Mouse (Mus musculus) gastrocnemius, adult 2 months (tissue): Measurements from ENCODE around the gene Rnf2. TPM values are rescaled to one million over a fixed set of nuclear protein-coding genes. Genes with fewer than 3 reads are reported as not detected.

Source experiments
- DNase-seq: peaks from one replicate; pipeline ENCODE4 v3.0.0; 2022
- H3K27ac ChIP-seq: fragments of 200-600 bp; 2 replicates; pipeline ENCODE4 v1.8.1; 2022; ENCODE audit warnings: mild to moderate bottlenecking
- H3K4me3 ChIP-seq: fragments of 200-600 bp; 2 replicates; pipeline ENCODE4 v1.8.1; 2022; ENCODE audit warnings: mild to moderate bottlenecking, moderate library complexity
- CTCF ChIP-seq: fragments of 200-600 bp; IDR thresholded peaks from 2 replicates; pipeline ENCODE4 v1.8.1; 2022; ENCODE audit warnings: antibody characterized with exemption, mild to moderate bottlenecking, moderate library complexity
- intact Hi-C: fragments of 180-260 bp; cut with DNase I; formaldehyde crosslinking; loops from one replicate; pipeline ENCODE4 v1.15.1; 2025
- long read RNA-seq, 2 experiments: library from polyadenylated mRNA; stranded (forward); transcript quantifications; one replicate each; pipeline ENCODE4 v2.0.0; 2021
- total RNA-seq, 2 experiments: library from RNA; stranded (reverse); gene quantifications; 2 replicates each; pipeline ENCODE4 v1.2.3; 2021

Gene Rnf2
- 10 to 100 TPM; 16.0 to 19.2 TPM for total RNA-seq
- long read RNA-seq, experiment 1, transcript Rnf2-201 (7 exons, 3,160 nt), result major isoform, 16 of 16 reads
- long read RNA-seq, experiment 1, partial matches to known transcripts, result 0 of 16 reads
- long read RNA-seq, experiment 1, other reads (novel, unspliced or antisense), result 0 of 16 reads
- long read RNA-seq, experiment 2, transcript Rnf2-201 (7 exons, 3,160 nt), result major isoform, 16 of 18 reads
- long read RNA-seq, experiment 2, partial matches to known transcripts, result 0 of 18 reads
- long read RNA-seq, experiment 2, other reads (novel, unspliced or antisense), result 2 of 18 reads

GRCm38 (mm10) chr1:151500531-151501361, at the start of gene Rnf2:
Gene Rnf2 (minus strand): TSS chr1:151500955.
- no peak for TF ChIP-seq CTCF
- DNase-seq, result peak; percentile 98
- intact Hi-C loops, result loop anchor here (5.0 kb wide), 1 partner anchor 207 kb away; no protein-coding TSS in a partner anchor

GRCm38 (mm10) chr1:151549794-151550193, 49.0 kb upstream of the Rnf2 start:
- intact Hi-C loops, result no loop called here
- Histone ChIP-seq H3K4me3 (no peak overlapping the region), H3K27ac (no peak overlapping the region)
- DNase-seq, result no peak
- no peak for TF ChIP-seq CTCF

More at GRCm38 (mm10) chr1:151500531-151501361, at the start of gene Rnf2:
- Histone ChIP-seq H3K27ac (peak within 1 kb of the TSS; percentile 96), H3K4me3 (peak within 1 kb of the TSS; percentile 91)

DNA sequence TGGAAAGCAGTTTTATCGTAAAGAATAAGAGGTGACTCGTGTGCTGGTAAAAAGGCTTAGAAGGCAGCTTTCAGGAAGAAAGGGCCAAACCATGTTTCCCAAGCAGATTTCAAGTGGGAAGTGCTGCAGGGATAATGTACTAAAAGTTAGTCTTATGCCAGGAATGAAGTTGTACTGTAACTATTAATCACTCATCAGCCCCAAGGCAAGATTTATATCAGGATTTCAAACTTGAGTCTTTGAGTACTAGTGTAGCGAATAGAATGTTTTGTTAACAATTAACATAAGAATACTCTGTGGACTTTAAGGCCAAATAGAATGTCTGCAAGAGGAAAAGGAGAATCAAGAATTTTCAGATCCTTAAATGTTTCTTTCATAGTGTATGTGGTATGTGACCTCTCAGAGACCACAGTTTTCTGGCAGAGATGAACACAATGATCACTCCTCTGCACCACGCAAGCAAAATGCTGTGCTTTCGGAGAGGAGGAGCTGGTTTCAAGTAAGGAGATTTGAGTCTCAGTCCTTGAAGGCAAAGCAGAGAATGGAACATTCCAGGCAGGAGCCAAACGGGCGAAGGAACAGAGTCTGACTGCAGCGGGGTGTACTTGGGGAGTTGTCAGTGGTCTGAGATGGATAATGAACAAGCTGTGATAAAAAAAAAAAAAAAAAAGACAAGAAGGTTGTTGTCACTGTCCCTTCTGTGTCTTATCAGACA, 48.3 kb upstream of the Rnf2 start:
- Histone ChIP-seq H3K27ac (no peak overlapping the region), H3K4me3 (no peak overlapping the region)
- no peak for DNase-seq
- intact Hi-C loops, result no loop called here
- no peak for TF ChIP-seq CTCF

DNA sequence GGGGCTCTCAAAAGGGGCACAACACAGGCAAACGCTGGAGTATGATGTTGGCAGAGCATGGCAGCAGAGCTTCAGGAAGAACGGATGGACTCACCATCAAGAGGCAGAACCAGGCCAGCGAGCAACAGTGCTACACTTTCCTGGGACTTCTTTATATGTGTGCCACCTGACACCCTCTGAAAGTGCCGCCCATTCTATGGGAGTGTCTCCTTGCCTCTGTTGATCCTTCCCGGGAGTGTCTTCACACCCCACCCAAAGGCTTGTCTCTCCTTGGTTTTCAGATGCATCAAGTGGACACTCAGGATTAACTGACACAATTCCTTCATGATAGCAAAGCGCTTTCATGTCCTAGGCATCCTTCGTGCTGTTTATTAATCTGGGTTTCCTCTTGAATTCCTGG, 44.8 kb upstream of the Rnf2 start:
- no peak for DNase-seq
- intact Hi-C loops, result no loop called here
- no peak overlapping the region for H3K4me3 ChIP-seq
- TF ChIP-seq CTCF, result no peak
- no peak overlapping the region for H3K27ac ChIP-seq

- TF ChIP-seq CTCF, result no peak
Observed at GRCm38 (mm10) chr1:151544581-151544980, 43.8 kb upstream of the Rnf2 start.

GRCm38 (mm10) chr1:151543796-151544477, 43.2 kb upstream of the Rnf2 start:
- intact Hi-C loops, result no loop called here
- no peak for DNase-seq
- Histone ChIP-seq H3K27ac (no peak overlapping the region), H3K4me3 (no peak overlapping the region)
- no peak for TF ChIP-seq CTCF

More at GRCm38 (mm10) chr1:151544581-151544980, 43.8 kb upstream of the Rnf2 start:
- no peak overlapping the region for H3K27ac ChIP-seq
- no peak overlapping the region for H3K4me3 ChIP-seq
- no peak for DNase-seq
- intact Hi-C loops, result no loop called here

GRCm38 (mm10) chr1:151526701-151527100, 25.9 kb upstream of the Rnf2 start:
- DNase-seq, result no peak
- no peak for TF ChIP-seq CTCF
- H3K4me3 ChIP-seq, result no peak overlapping the region
- intact Hi-C loops, result no loop called here
- H3K27ac ChIP-seq, result no peak overlapping the region

- no peak for DNase-seq
- no peak for TF ChIP-seq CTCF
- intact Hi-C loops, result no loop called here
- Histone ChIP-seq H3K4me3 (no peak overlapping the region), H3K27ac (no peak overlapping the region)
Observed at GRCm38 (mm10) chr1:151517571-151518250, 17.0 kb upstream of the Rnf2 start.

DNA sequence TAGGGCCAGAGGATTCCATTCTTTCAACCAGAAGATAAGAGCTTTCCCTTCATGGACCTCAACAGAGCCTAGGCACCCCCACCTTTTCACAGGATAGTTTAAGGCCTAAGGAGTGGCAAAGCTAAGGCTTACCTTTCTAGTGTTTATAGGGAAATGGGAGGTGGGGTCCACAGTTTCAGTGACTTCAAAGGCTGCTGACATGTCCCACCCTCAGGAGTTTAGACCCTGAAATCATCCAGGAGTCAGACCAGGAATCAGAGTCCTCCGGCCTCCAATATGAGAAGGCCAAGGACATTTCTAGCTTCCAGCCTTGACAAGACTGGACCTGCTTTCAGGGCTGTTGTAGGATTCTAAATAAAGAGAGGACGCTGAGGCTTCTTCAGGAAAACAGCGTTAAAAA, 16.1 kb upstream of the Rnf2 start:
- Histone ChIP-seq H3K4me3 (no peak overlapping the region), H3K27ac (no peak overlapping the region)
- DNase-seq, result no peak
- intact Hi-C loops, result no loop called here
- TF ChIP-seq CTCF, result no peak

- intact Hi-C loops, result no loop called here
- H3K27ac ChIP-seq, result no peak overlapping the region
- no peak for DNase-seq
- H3K4me3 ChIP-seq, result no peak overlapping the region
- no peak for TF ChIP-seq CTCF
Observed at GRCm38 (mm10) chr1:151515733-151516132, 15.0 kb upstream of the Rnf2 start.

GRCm38 (mm10) chr1:151514119-151514518, 13.4 kb upstream of the Rnf2 start:
- H3K4me3 ChIP-seq, result no peak overlapping the region
- no peak for TF ChIP-seq CTCF
- intact Hi-C loops, result no loop called here
- H3K27ac ChIP-seq, result no peak overlapping the region
- no peak for DNase-seq

GRCm38 (mm10) chr1:151510811-151511210, 10.1 kb upstream of the Rnf2 start:
- TF ChIP-seq CTCF, result no peak
- no peak for DNase-seq
- intact Hi-C loops, result no loop called here
- H3K27ac ChIP-seq, result no peak overlapping the region
- no peak overlapping the region for H3K4me3 ChIP-seq
